Mouse (Mus musculus) forebrain, postnatal 0 days (tissue): Measurements from ENCODE around the gene Jmjd6. TPM values are rescaled to one million over a fixed set of nuclear protein-coding genes. Genes with fewer than 3 reads are reported as not detected.

Source experiments
- ATAC-seq: fragments of 200-750 bp; cut with Nextera tagmentation; 2 replicates; pipeline ENCODE4 v1.8.0; 2017; ENCODE audit warnings: mild to moderate bottlenecking, moderate library complexity
- DNase-seq: peaks from one replicate; pipeline ENCODE4 v3.0.0-alpha.2; 2015
- H3K27ac ChIP-seq: fragments of 300-500 bp; sonication (generic); 2 replicates; pipeline ENCODE4 v1.5.1; 2014; ENCODE audit warnings: low read depth, mild to moderate bottlenecking, antibody characterized with exemption, low read length, moderate library complexity, mixed read lengths
- H3K27me3 ChIP-seq: fragments of 300-500 bp; sonication (generic); 2 replicates; pipeline ENCODE4 v1.6.1; 2014; ENCODE audit warnings: mild to moderate bottlenecking, low read length, mixed read lengths; ENCODE audit not compliant: insufficient read depth
- H3K36me3 ChIP-seq: fragments of 300-500 bp; sonication (generic); 2 replicates; pipeline ENCODE4 v1.6.1; 2014; ENCODE audit warnings: mild to moderate bottlenecking, moderate library complexity; ENCODE audit not compliant: insufficient read depth
- H3K4me1 ChIP-seq: fragments of 300-500 bp; sonication (generic); 2 replicates; pipeline ENCODE4 v1.6.1; 2014; ENCODE audit warnings: antibody characterized with exemption; ENCODE audit not compliant: insufficient read depth
- H3K4me2 ChIP-seq: fragments of 300-500 bp; sonication (generic); 2 replicates; pipeline ENCODE4 v1.6.1; 2014; ENCODE audit warnings: low read depth, mild to moderate bottlenecking, moderate library complexity
- H3K4me3 ChIP-seq: fragments of 300-500 bp; sonication (generic); 2 replicates; pipeline ENCODE4 v1.5.1; 2014; ENCODE audit warnings: low read depth, low read length, mixed read lengths
- H3K9ac ChIP-seq: fragments of 300-500 bp; sonication (generic); 2 replicates; pipeline ENCODE4 v1.6.1; 2014; ENCODE audit warnings: mild to moderate bottlenecking
- H3K9me3 ChIP-seq: fragments of 300-500 bp; sonication (generic); 2 replicates; pipeline ENCODE4 v1.6.1; 2016; ENCODE audit warnings: low read length
- CTCF ChIP-seq: sonication (generic); IDR thresholded peaks from 2 replicates; pipeline ENCODE4 v1.5.1; 2016; ENCODE audit warnings: antibody characterized with exemption, control low read depth, low read depth
- WGBS: fragments of 180-500 bp; shearing (Covaris S2); extraction: QIAGEN DNeasy Blood & Tissue Kit; methylation state at CpG from one replicate; pipeline ENCODE4 v1.1.7; 2014; 5-methylcytosine and 5-hydroxymethylcytosine counted together
- polyA plus RNA-seq: library from polyadenylated mRNA; unstranded; fragments of >200 nt; fragmentation: Nextera tagmentation; extraction: Ambion mirVana; gene quantifications from 2 replicates; pipeline ENCODE4 v1.2.1, GENCODE M21; 2015
- total RNA-seq: library from RNA; depleted of rRNA; stranded (reverse); fragments of >200 nt; gene quantifications from 2 replicates; pipeline ENCODE4 v1.2.3, GENCODE M21; 2014

Jmjd6 gene
- total and polyA plus RNA-seq, 2 experiments from 2014 or later: 41.4 to 48.1 TPM

- H3K36me3 ChIP-seq: no peaks in the 10 kb centered on the region
- no peak for TF ChIP-seq CTCF
- no peak overlapping the region for H3K4me3 ChIP-seq
- no peaks in the 10 kb centered on the region for H3K4me1 ChIP-seq
- H3K4me2 ChIP-seq: no peak overlapping the region
- no peak for ATAC-seq
- no peak overlapping the region for H3K9ac ChIP-seq
- H3K27me3 ChIP-seq: no peaks in the 10 kb centered on the region
- 48% methylated on average over 13 of the region's 13 CpGs for WGBS
- no peak for DNase-seq
- H3K27ac ChIP-seq: no peak overlapping the region
- H3K9me3 ChIP-seq: no peaks in the 10 kb centered on the region
Observed at GRCm38 (mm10) chr11:116821057-116821940, 21.9 kb downstream of the Jmjd6 start.

DNA sequence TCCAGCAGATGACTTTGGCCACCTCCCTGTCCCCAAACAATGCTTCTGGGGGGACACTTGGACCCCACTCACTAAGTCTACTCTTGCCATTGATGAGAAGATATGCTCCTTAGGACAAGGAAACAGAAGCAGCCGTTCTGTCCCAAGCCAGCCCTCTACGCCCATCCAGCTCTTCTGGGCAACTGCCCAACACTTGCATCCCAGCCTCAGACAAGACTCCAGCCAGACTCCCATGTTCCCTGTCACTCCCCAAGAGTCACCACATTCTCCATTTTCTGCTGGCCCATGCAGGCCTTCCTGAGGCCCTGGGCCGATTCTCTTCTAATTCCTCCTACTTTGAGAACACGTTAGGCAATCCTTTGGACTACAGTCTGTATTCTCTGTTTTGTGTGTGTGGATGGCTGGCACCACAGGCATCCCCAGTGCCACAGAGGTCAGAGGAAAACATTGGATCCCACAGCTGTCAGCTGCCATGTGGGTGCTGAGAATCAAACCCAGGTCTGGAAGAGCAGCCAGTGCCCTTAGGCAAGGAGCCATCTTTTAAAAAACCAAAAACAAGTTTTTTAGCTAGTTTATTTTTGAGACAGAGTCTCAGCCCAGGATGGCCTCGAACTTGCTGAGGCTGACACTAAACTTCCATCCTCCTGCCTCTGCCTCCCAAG lies 23.2 kb downstream of the Jmjd6 start:
- H3K4me1 ChIP-seq: no peaks in the 10 kb centered on the region
- H3K9ac ChIP-seq: no peak overlapping the region
- WGBS: 75% methylated on average over 5 of the region's 5 CpGs
- no peak overlapping the region for H3K4me3 ChIP-seq
- H3K27ac ChIP-seq: no peak overlapping the region
- no peak for DNase-seq
- H3K27me3 ChIP-seq: no peaks in the 10 kb centered on the region
- no peaks in the 10 kb centered on the region for H3K36me3 ChIP-seq
- TF ChIP-seq CTCF: no peak
- no peaks in the 10 kb centered on the region for H3K9me3 ChIP-seq
- no peak overlapping the region for H3K4me2 ChIP-seq
- no peak for ATAC-seq

DNA sequence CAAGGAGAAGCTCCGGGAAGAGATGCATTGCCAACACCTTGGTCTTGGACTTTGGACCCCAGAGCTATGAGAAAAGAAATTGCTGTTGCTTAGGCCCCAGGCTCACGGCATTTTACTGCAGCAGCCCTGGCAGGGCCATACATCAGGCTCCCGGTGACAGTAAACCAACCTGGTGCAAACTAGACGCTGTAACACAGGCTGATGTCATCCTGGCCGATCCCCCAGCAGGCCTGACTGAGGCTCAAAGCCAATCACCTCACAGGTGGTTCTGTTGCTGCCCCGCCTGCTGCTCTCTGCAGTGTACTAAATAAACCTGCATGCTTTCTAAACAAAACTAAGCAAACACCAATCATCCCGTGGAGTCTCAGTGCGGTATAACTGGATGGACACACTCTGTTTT lies 24.5 kb downstream of the Jmjd6 start:
- no peak for TF ChIP-seq CTCF
- Histone ChIP-seq H3K4me2 (no peak overlapping the region), H3K4me1 (no peaks in the 10 kb centered on the region), H3K27me3 (no peaks in the 10 kb centered on the region), H3K27ac (no peak overlapping the region), H3K36me3 (no peaks in the 10 kb centered on the region), H3K9ac (no peak overlapping the region), H3K9me3 (no peaks in the 10 kb centered on the region), H3K4me3 (no peak overlapping the region)
- no peak for DNase-seq
- WGBS: 66% methylated on average over 8 of the region's 8 CpGs
- ATAC-seq: no peak

- Histone ChIP-seq H3K27ac (no peak overlapping the region), H3K9ac (no peak overlapping the region), H3K9me3 (no peaks in the 10 kb centered on the region), H3K4me2 (no peak overlapping the region), H3K4me3 (no peak overlapping the region), H3K4me1 (no peaks in the 10 kb centered on the region), H3K36me3 (no peaks in the 10 kb centered on the region), H3K27me3 (no peaks in the 10 kb centered on the region)
- no peak for TF ChIP-seq CTCF
- WGBS: 96% methylated on average over 5 of the region's 5 CpGs
- no peak for DNase-seq
- no peak for ATAC-seq
Observed at GRCm38 (mm10) chr11:116817567-116817966, 25.7 kb downstream of the Jmjd6 start.

- Histone ChIP-seq H3K4me2 (no peak overlapping the region), H3K4me1 (no peaks in the 10 kb centered on the region), H3K27ac (no peak overlapping the region), H3K4me3 (no peak overlapping the region), H3K27me3 (no peaks in the 10 kb centered on the region), H3K9ac (no peak overlapping the region), H3K9me3 (no peaks in the 10 kb centered on the region), H3K36me3 (no peaks in the 10 kb centered on the region)
- ATAC-seq (no peak), DNase-seq (no peak)
- 89% methylated on average over 5 of the region's 5 CpGs for WGBS
- TF ChIP-seq CTCF: no peak
Observed at GRCm38 (mm10) chr11:116816769-116817168, 26.5 kb downstream of the Jmjd6 start.

DNA sequence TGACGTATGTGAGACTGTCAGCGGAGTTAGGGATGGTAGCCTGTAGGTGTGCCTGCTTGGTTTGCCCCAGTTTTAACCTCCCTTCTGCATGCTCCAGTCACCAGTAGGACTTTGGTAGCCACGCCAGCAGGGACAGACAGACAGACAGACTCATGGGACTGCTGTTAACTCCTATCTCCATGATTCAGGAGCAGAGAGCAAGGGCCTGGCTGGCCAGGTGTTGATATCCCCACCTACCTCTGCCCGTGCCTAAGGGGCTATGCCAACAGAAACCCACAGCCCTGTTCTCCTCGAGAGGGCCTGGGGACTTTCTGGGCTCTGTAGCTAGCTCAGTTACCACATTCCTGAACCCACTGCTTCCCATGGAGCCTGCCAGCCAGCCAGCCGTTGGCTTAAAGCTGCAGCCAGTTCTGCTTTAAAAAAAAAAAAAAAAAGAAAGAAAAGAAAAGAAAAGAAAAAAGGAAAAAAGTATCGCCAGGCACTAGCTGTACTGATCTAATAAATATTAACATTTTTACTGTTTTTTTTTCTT lies 28.3 kb downstream of the Jmjd6 start:
- Histone ChIP-seq H3K4me2 (no peak overlapping the region), H3K27me3 (no peaks in the 10 kb centered on the region), H3K36me3 (no peaks in the 10 kb centered on the region), H3K9me3 (no peaks in the 10 kb centered on the region), H3K4me3 (no peak overlapping the region), H3K9ac (no peak overlapping the region), H3K27ac (peak overlapping the region; percentile 54), H3K4me1 (0 out of 2 replicates have a peak, but pooled peaks cover 7% of the 10 kb centered on the region)
- TF ChIP-seq CTCF: no peak
- DNase-seq: no peak
- WGBS: 28% methylated on average over 7 of the region's 7 CpGs
- no peak for ATAC-seq
